Mouse (Mus musculus) MEL (cell line): ENCODE results near the gene Gjb6. TPM values are rescaled to one million over a fixed set of nuclear protein-coding genes. Genes with fewer than 3 reads are reported as not detected.

Experiments
- DNase-seq: peaks from one replicate; pipeline ENCODE4 v3.0.0; 2011; ENCODE audit warnings: low read depth, low spot score
- H3K27ac ChIP-seq: 2 replicates; pipeline ENCODE4 v1.5.1; 2012; ENCODE audit warnings: low read depth, mild to moderate bottlenecking, control low read depth, low read length, moderate library complexity; ENCODE audit not compliant: control insufficient read depth
- H3K27me3 ChIP-seq, 2 experiments: fragments of 150-350 bp in 1 of 2; sonication (generic) in 1 of 2; 2 replicates each; pipeline ENCODE4 v1.6.1; 2012; ENCODE audit warnings: low read length in 2 of 2, mild to moderate bottlenecking in 2 of 2, improper control_type of control experiment in 1 of 2, moderate library complexity in 1 of 2; ENCODE audit not compliant: insufficient read depth in 2 of 2, control insufficient read depth in 1 of 2
- H3K36me3 ChIP-seq, 2 experiments: 2 replicates each; pipeline ENCODE4 v1.6.1; 2012 to 2014; ENCODE audit warnings: low read length in 2 of 2, improper control_type of control experiment in 1 of 2, inconsistent platforms in 1 of 2, mild to moderate bottlenecking in 1 of 2; ENCODE audit not compliant: insufficient read depth in 2 of 2, control insufficient read depth in 1 of 2
- H3K4me1 ChIP-seq, 2 experiments: fragments of 150-350 bp in 1 of 2; sonication (generic) in 1 of 2; 2 replicates each; pipeline ENCODE4 v1.6.1; 2012; ENCODE audit warnings: low read length in 2 of 2, improper control_type of control experiment in 1 of 2, mild to moderate bottlenecking in 1 of 2; ENCODE audit not compliant: insufficient read depth in 2 of 2, control insufficient read depth in 1 of 2
- H3K4me3 ChIP-seq, 2 experiments: fragments of 150-350 bp in 1 of 2; sonication (generic) in 1 of 2; 2 replicates each; pipeline ENCODE4 v1.5.1; 2012; ENCODE audit warnings: low read depth in 2 of 2, low read length in 2 of 2, mild to moderate bottlenecking in 2 of 2, moderate library complexity in 2 of 2, control low read depth in 1 of 2, improper control_type of control experiment in 1 of 2; ENCODE audit not compliant: control insufficient read depth in 1 of 2, insufficient read depth in 1 of 2
- H3K79me2 ChIP-seq: 2 replicates; pipeline ENCODE4 v1.6.1; 2012; ENCODE audit warnings: mild to moderate bottlenecking, low read length, moderate library complexity; ENCODE audit not compliant: control insufficient read depth, poor library complexity, insufficient read depth
- H3K9ac ChIP-seq: 2 replicates; pipeline ENCODE4 v1.6.1; 2012; ENCODE audit warnings: low read depth, mild to moderate bottlenecking, control low read depth, low read length, moderate library complexity; ENCODE audit not compliant: control insufficient read depth, poor library complexity, severe bottlenecking
- H3K9me3 ChIP-seq: fragments of 150-350 bp; sonication (generic); replicated peaks from 2 replicates; pipeline ENCODE4 v1.6.1; 2012; ENCODE audit warnings: mild to moderate bottlenecking, low read length, improper control_type of control experiment, moderate library complexity; ENCODE audit not compliant: insufficient read depth
- CTCF ChIP-seq, 3 experiments: IDR thresholded peaks in 2 of 3; conservative IDR thresholded peaks in 1 of 3; 2 replicates each; pipeline ENCODE4 v1.5.1; 2011 to 2012; ENCODE audit warnings: low read length in 3 of 3, low read depth in 2 of 3, mild to moderate bottlenecking in 2 of 3, improper control_type of control experiment in 1 of 3, inconsistent platforms in 1 of 3, mixed read lengths in 1 of 3, moderate library complexity in 1 of 3; ENCODE audit not compliant: control insufficient read depth in 1 of 3, insufficient read depth in 1 of 3, poor library complexity in 1 of 3, severe bottlenecking in 1 of 3
- ELF1 ChIP-seq: IDR thresholded peaks from 2 replicates; pipeline ENCODE4 v1.6.1; 2014; ENCODE audit warnings: low read depth, mild to moderate bottlenecking, inconsistent platforms, low read length, improper control_type of control experiment, moderate library complexity
- RAD21 ChIP-seq: IDR thresholded peaks from 2 replicates; pipeline ENCODE4 v1.6.1; 2011; ENCODE audit warnings: mild to moderate bottlenecking, low read depth, low read length, improper control_type of control experiment
- SMC3 ChIP-seq: IDR thresholded peaks from 2 replicates; pipeline ENCODE4 v1.6.1; 2011; ENCODE audit warnings: low read depth, low read length, improper control_type of control experiment
- ZKSCAN1 ChIP-seq: IDR thresholded peaks from 2 replicates; pipeline ENCODE4 v1.6.1; 2012; ENCODE audit warnings: low read depth, mild to moderate bottlenecking, inconsistent platforms, low read length, improper control_type of control experiment, moderate library complexity
- polyA plus RNA-seq, 2 experiments: library from polyadenylated mRNA; stranded (reverse) in 1 of 2; unstranded in 1 of 2; fragments of >175 nt in 1 of 2; fragments of >200 nt in 1 of 2; gene quantifications; 2 replicates each; pipeline versions ENCODE4 v1.2.1 to v1.2.4; 2012; ENCODE audit warnings: low replicate concordance in 2 of 2, low read depth in 1 of 2; ENCODE audit not compliant: insufficient read length in 2 of 2, insufficient read depth in 1 of 2, missing spikeins in 1 of 2
- total RNA-seq: library from RNA; depleted of rRNA; stranded (reverse); fragments of 300-350 nt; gene quantifications from 2 replicates; pipeline ENCODE4 v1.2.3, GENCODE M21; 2012; rRNA removed

The Gjb6 gene
- total and polyA plus RNA-seq, 3 experiments = not detected

DNA sequence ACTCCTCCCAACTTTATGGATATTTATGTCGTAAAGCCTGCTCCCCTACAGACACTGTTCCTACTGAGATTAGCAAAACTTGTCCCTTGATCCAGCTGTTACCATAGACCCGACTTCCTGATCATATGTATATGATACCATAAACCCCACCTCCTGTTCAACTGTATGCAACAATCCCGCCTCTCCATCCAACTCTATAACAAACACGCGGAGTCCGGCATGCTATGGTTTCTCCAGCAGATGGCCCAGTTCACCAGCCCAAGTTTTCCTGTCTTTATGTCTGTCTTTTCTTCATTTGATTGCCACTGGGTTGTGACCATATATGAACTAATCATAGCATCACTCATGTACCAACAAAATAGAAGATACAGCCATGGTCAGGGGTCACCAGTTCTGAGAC, 57.9 kb downstream of the Gjb6 start:
- no peak overlapping the region for H3K9ac ChIP-seq

More for the DNA sequence above, 57.9 kb downstream of the Gjb6 start:
- H3K27ac ChIP-seq = no peak overlapping the region
- 0 out of 4 replicates have a peak, but pooled peaks cover 0 to 1% of the 10 kb centered on the region in 2 experiments for H3K27me3 ChIP-seq
- no peaks in the 10 kb centered on the region for H3K9me3 ChIP-seq
- DNase-seq = no peak
- H3K79me2 ChIP-seq = no peaks in the 10 kb centered on the region
- H3K4me3 ChIP-seq = no peak overlapping the region
- TF ChIP-seq SMC3 = no peak
- peak; percentile 8 for TF ChIP-seq RAD21
- TF ChIP-seq ELF1 = no peak
- no peak for TF ChIP-seq ZKSCAN1
- peak in 2 of 3 experiments; percentile 4 to 5; a peak in 2 of 6 replicates for TF ChIP-seq CTCF (IDR thresholded peaks at IDR 0.05 in 2 of 3, conservative IDR thresholded peaks at IDR 0.05 in 1 of 3; ENCODE audit: control insufficient read depth in 1 of 3, insufficient read depth in 1 of 3, low read depth in 2 of 3, low read length in 3 of 3, poor library complexity in 1 of 3, severe bottlenecking in 1 of 3)
- no peaks in the 10 kb centered on the region for H3K36me3 ChIP-seq
- H3K4me1 ChIP-seq = no peaks in the 10 kb centered on the region

Other genes starting within 250 kb of the Gjb6 start
- gene Zmym2, start 247.0 kb downstream of the Gjb6 start, total RNA-seq = 9.8 and 12.2 TPM in 2 replicates
- gene Zmym2, start 247.0 kb downstream of the Gjb6 start, polyA plus RNA-seq = 100 to 1,000 TPM in 1 of 2 experiments, 10 to 100 TPM in 1; 27.7 to 407 TPM
- gene Gja3, start 75.5 kb downstream of the Gjb6 start, total RNA-seq = not detected in 2 replicates
- gene Gja3, start 75.5 kb downstream of the Gjb6 start, polyA plus RNA-seq = not detected
- gene Gjb2, start 28.9 kb downstream of the Gjb6 start, total RNA-seq = not detected in 2 replicates
- gene Gjb2, start 28.9 kb downstream of the Gjb6 start, polyA plus RNA-seq = not detected
- gene Gm4491, start 17.7 kb downstream of the Gjb6 start, total RNA-seq = not detected in 2 replicates
- not detected for gene Gm4491, start 17.7 kb downstream of the Gjb6 start, polyA plus RNA-seq